Mouse (Mus musculus): ENCODE results near the gene Rnf220. TPM values are rescaled to one million over a fixed set of nuclear protein-coding genes. Genes with fewer than 3 reads are reported as not detected.

Gene Rnf220
- polyA plus RNA-seq, 1 experiment from 2014 or later = 116 TPM

DNA sequence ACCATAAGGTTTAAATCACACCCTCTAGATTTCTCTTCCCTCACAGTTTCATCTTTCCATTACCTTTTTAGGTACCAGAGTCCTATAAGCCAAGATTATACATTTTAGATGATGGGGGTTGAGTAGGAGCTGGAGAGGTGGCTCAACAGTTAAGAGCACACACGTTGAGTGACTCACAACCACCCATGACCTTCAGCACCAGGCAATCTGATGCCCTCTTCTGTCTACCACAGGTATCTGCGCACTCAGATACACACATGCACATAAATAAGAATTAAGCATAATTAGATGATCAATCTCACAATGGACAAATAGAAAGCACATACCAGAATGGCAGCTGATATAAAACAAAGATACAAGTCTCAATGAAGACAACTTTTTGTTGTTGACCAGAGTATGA lies 24.5 kb upstream of the Rnf220 start:
- H3K27ac ChIP-seq = no peak overlapping the region
- ATAC-seq (ENCODE audit: low FRiP score) = no peak
- no peak overlapping the region for H3K9ac ChIP-seq
- no peaks in the 10 kb centered on the region for H3K4me1 ChIP-seq
- H3K27me3 ChIP-seq = 0 out of 2 replicates have a peak, but pooled peaks cover 7% of the 10 kb centered on the region
- no peaks in the 10 kb centered on the region for H3K9me3 ChIP-seq
- H3K4me3 ChIP-seq (replicated peaks) = no peak overlapping the region
- WGBS = 60% methylated on average over 2 of the region's 2 CpGs
- no peaks in the 10 kb centered on the region for H3K36me3 ChIP-seq (replicated peaks)
- no peak overlapping the region for H3K4me2 ChIP-seq

DNA sequence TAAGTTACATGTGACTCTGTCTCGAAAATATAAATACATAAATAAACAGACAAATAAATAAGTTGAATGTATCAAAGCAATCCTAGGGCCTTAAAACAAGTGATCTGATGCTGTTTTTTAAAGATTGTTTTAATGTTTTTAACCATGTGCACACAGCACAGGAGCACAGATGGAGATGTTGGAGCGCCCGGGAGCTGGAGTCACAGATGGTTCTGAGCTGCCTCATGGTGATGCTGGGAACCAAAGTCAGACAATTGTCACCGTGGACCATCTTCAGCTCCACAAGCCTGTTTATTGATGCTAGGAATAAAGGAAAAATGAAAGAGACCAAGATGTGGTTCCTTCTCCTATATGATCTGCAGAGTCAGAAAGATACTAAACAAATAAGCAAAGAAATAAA lies 21.4 kb upstream of the Rnf220 start:
- no peak overlapping the region for H3K4me2 ChIP-seq
- no peaks in the 10 kb centered on the region for H3K9me3 ChIP-seq
- no peaks in the 10 kb centered on the region for H3K4me1 ChIP-seq
- ATAC-seq (ENCODE audit: low FRiP score) = no peak
- no peaks in the 10 kb centered on the region for H3K27me3 ChIP-seq
- WGBS = 92% methylated on average over 4 of the region's 4 CpGs
- no peak overlapping the region for H3K4me3 ChIP-seq (replicated peaks)
- no peaks in the 10 kb centered on the region for H3K36me3 ChIP-seq (replicated peaks)
- H3K27ac ChIP-seq = no peak overlapping the region
- no peak overlapping the region for H3K9ac ChIP-seq

- Histone ChIP-seq H3K9ac (no peak overlapping the region), H3K27ac (no peak overlapping the region), H3K4me2 (no peak overlapping the region), H3K4me3 (replicated peaks) (no peak overlapping the region), H3K36me3 (replicated peaks) (no peaks in the 10 kb centered on the region), H3K9me3 (peaks cover 9% of the 10 kb centered on the region; the same call in 1 of the 2 replicates), H3K4me1 (peaks cover 23% of the 10 kb centered on the region), H3K27me3 (peaks cover 56% of the 10 kb centered on the region)
- ATAC-seq (ENCODE audit: low FRiP score) = no peak
- WGBS = 90% methylated on average over 8 of the region's 8 CpGs
These were observed 2.2 kb upstream of the Rnf220 start for GRCm38 (mm10) chr4:117499043-117499442.

DNA sequence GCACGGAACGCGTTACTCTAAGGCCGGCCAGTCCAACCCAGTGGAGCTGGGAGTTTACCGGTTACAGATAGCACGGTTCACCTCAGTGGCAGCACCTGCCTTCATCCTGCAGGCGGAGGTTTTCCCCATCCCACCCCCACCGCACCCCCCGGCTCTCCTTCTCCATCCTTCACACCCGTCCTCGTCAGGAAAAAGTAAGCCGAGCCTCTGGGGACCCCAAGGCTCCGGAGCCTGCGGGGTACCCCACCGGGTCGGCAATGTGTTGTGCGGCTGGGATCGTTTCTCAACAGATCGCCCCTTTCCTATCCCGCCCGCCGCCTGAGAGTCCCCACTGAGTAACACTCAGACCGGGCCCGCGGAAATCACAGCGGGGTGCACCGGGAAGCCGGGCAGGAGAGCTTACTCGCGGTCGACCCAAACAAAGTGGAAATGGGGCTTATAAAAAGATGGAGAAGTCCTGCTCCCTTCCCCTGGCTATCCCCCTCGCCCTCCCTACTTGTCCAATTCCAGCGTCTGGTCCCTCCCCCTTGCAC lies 917 bp downstream of the Rnf220 start:
- under 1% methylated on average over 33 of the region's 33 CpGs for WGBS

GRCm38 (mm10) chr4:117494911-117495501 lies 1.8 kb downstream of the Rnf220 start:
- Histone ChIP-seq H3K27me3 (peaks cover 87% of the 10 kb centered on the region), H3K4me3 (replicated peaks) (peak overlapping the region; percentile 51), H3K36me3 (replicated peaks) (no peaks in the 10 kb centered on the region), H3K4me2 (peak overlapping the region; percentile 89), H3K9ac (peak overlapping the region; percentile 51), H3K4me1 (peaks cover 33% of the 10 kb centered on the region), H3K9me3 (no peaks in the 10 kb centered on the region), H3K27ac (peak overlapping the region; percentile 21; the same call in 1 of the 2 replicates)
- peak; percentile 16; the same call in 1 of the 2 replicates for ATAC-seq (ENCODE audit: low FRiP score)
- under 1% methylated on average over 47 of the region's 47 CpGs for WGBS

More for the DNA sequence above, 917 bp downstream of the Rnf220 start:
- H3K4me2 ChIP-seq = peak overlapping the region; percentile 89
- H3K27ac ChIP-seq = 0 out of 2 replicates have a peak overlapping the region, but pooled peaks have one; percentile 19
- H3K4me1 ChIP-seq = peaks cover 33% of the 10 kb centered on the region
- peak overlapping the region; percentile 53 for H3K9ac ChIP-seq
- peaks cover 78% of the 10 kb centered on the region for H3K27me3 ChIP-seq
- H3K4me3 ChIP-seq (replicated peaks) = peak overlapping the region; percentile 51
- no peaks in the 10 kb centered on the region for H3K36me3 ChIP-seq (replicated peaks)
- ATAC-seq (ENCODE audit: low FRiP score) = no peak
- no peaks in the 10 kb centered on the region for H3K9me3 ChIP-seq

DNA sequence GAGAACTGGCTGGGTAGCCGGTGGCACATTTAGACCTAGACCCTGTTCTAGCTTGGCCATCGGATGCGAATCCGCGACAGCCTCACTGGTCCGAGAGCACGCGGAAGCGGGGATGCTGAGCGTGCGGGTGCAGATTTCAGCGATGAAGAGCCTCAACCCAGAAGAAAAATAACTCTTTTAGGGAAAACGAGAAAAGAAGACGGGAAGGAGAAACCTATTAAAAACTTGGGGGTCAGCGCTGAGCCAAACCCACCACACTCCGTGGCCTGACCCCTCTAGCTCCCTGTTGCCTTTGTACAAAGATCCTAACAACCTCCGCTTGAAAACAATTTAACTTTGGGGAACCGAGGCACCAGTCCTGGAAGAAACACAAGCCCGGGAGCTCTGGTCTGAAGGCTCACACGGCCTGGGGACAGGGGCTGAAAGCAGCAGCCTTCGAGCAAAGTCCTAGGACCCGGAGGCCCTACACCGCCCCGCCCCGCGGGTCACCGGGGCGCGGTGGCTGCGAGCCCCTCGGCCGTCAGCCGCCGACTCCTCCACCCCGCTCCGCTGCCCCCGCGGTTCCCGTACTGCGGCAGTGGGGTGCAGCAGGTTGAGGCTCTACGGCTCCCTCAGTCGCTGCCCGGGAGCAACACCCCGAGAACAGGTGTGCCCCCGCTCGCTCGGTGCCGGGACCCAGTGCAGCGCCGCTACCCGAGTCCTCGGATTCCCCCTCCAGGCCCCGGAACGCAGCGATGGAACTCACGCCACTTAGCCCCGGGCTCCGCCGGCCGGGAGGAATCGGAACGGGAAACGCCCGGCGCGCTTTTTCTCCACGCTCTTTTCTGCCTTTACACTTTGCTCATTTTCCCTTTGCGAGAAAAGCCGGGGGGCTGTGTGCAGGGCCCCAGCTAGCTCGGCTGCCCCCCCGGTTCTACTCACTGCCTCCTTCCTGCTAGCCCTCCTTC lies 2.7 kb downstream of the Rnf220 start:
- peak overlapping the region; percentile 51 for H3K9ac ChIP-seq
- peaks cover 33% of the 10 kb centered on the region for H3K4me1 ChIP-seq
- under 1% methylated on average over 71 of the region's 71 CpGs for WGBS
- peaks cover 90% of the 10 kb centered on the region for H3K27me3 ChIP-seq
- H3K4me2 ChIP-seq = peak overlapping the region; percentile 89
- ATAC-seq (ENCODE audit: low FRiP score) = no peak
- peak overlapping the region; percentile 51 for H3K4me3 ChIP-seq (replicated peaks)
- no peak overlapping the region for H3K27ac ChIP-seq
- no peaks in the 10 kb centered on the region for H3K36me3 ChIP-seq (replicated peaks)
- no peaks in the 10 kb centered on the region for H3K9me3 ChIP-seq

GRCm38 (mm10) chr4:117493161-117493568 lies 3.7 kb downstream of the Rnf220 start:
- peak overlapping the region; percentile 51 for H3K4me3 ChIP-seq (replicated peaks)
- no peaks in the 10 kb centered on the region for H3K36me3 ChIP-seq (replicated peaks)
- peaks cover 89% of the 10 kb centered on the region for H3K27me3 ChIP-seq
- WGBS = 3% methylated on average over 17 of the region's 17 CpGs
- H3K27ac ChIP-seq = no peak overlapping the region
- no peak for ATAC-seq (ENCODE audit: low FRiP score)
- H3K4me1 ChIP-seq = peaks cover 33% of the 10 kb centered on the region
- H3K9me3 ChIP-seq = no peaks in the 10 kb centered on the region
- no peak overlapping the region for H3K9ac ChIP-seq
- H3K4me2 ChIP-seq = peak overlapping the region; percentile 35

- Histone ChIP-seq H3K4me3 (replicated peaks) (no peak overlapping the region), H3K36me3 (replicated peaks) (no peaks in the 10 kb centered on the region), H3K27ac (no peak overlapping the region), H3K9me3 (no peaks in the 10 kb centered on the region), H3K4me2 (no peak overlapping the region), H3K9ac (no peak overlapping the region), H3K27me3 (peaks cover 91% of the 10 kb centered on the region), H3K4me1 (peaks cover 34% of the 10 kb centered on the region)
- 75% methylated on average over 6 of the region's 6 CpGs for WGBS
- ATAC-seq (ENCODE audit: low FRiP score) = no peak
These were observed 5.0 kb downstream of the Rnf220 start for GRCm38 (mm10) chr4:117491840-117492239.

DNA sequence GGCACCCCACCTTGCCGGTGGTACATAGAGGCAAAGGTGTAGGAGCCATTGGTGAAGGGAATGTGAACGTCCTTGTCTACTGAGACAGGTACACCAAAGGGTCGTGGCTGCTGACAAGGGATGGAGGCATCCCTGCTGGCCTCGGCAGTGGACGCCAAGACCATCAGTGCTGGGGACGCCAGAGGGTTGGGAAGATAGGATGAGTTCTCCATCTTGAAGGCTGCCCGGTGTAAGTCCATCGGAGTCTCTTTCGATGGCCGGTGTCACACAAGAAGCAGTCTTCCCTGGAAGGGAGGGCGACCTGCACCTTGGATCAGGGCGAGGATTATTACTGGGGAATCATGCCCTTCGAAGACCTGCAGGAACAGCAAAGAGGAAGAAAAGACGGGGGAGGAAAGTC lies 6.9 kb downstream of the Rnf220 start:
- Histone ChIP-seq H3K4me1 (peaks cover 26% of the 10 kb centered on the region), H3K27ac (no peak overlapping the region), H3K9ac (no peak overlapping the region), H3K4me2 (no peak overlapping the region), H3K4me3 (replicated peaks) (no peak overlapping the region), H3K9me3 (no peaks in the 10 kb centered on the region), H3K27me3 (peaks cover 95% of the 10 kb centered on the region), H3K36me3 (replicated peaks) (no peaks in the 10 kb centered on the region)
- no peak for ATAC-seq (ENCODE audit: low FRiP score)
- 86% methylated on average over 14 of the region's 14 CpGs for WGBS

- peaks cover 95% of the 10 kb centered on the region for H3K27me3 ChIP-seq
- H3K27ac ChIP-seq = no peak overlapping the region
- no peaks in the 10 kb centered on the region for H3K9me3 ChIP-seq
- no peaks in the 10 kb centered on the region for H3K36me3 ChIP-seq (replicated peaks)
- H3K4me3 ChIP-seq (replicated peaks) = no peak overlapping the region
- no peak overlapping the region for H3K4me2 ChIP-seq
- H3K4me1 ChIP-seq = peaks cover 26% of the 10 kb centered on the region
- no peak overlapping the region for H3K9ac ChIP-seq
- ATAC-seq (ENCODE audit: low FRiP score) = no peak
- WGBS = 87% methylated on average over 9 of the region's 9 CpGs
These were observed 7.3 kb downstream of the Rnf220 start for GRCm38 (mm10) chr4:117489566-117489965.

DNA sequence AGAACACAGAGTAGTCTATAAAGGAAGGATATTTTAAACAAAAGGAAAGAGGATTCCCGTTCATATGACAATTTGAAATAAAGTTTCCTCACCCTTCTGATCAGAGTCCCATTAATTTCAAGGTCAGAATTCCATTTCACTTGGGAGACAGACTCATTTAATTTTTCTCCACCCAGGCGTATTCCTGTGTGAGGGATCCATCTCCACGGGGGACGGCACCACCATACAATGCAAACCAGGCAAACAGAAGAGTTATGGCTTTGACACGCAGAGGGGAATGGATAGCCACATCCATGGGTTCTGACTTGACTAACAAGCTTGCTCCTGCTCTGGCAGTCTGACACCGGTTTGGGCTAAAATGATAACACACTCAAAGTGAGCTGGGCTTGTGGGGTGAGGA lies 9.4 kb downstream of the Rnf220 start:
- ATAC-seq (ENCODE audit: low FRiP score) = no peak
- peaks cover 19% of the 10 kb centered on the region for H3K4me1 ChIP-seq
- H3K36me3 ChIP-seq (replicated peaks) = no peaks in the 10 kb centered on the region
- no peak overlapping the region for H3K4me3 ChIP-seq (replicated peaks)
- no peak overlapping the region for H3K4me2 ChIP-seq
- 84% methylated on average over 6 of the region's 6 CpGs for WGBS
- peaks cover 92% of the 10 kb centered on the region for H3K27me3 ChIP-seq
- H3K9me3 ChIP-seq = no peaks in the 10 kb centered on the region
- H3K27ac ChIP-seq = no peak overlapping the region
- no peak overlapping the region for H3K9ac ChIP-seq

DNA sequence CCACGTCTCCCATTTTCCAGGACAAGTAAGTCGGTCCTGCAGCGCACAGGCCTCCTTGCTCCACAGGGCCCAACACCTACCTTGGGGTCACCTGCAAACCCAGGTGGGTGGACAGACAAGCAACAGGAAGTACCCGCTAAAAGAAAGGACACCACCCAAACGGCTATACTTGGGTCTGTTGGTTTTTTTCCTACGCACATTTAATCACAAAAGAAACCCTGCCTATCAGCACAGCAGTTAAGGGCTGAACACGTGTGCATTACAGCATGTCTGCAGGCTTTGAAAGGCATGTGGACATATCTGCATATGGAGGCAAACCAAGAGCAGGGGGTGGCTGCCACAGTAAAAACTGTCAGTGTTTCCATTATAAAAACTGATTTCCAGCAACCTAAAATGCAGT lies 10.7 kb downstream of the Rnf220 start:
- WGBS = 88% methylated on average over 7 of the region's 7 CpGs
- Histone ChIP-seq H3K27me3 (peaks cover 94% of the 10 kb centered on the region), H3K36me3 (replicated peaks) (no peaks in the 10 kb centered on the region), H3K9me3 (no peaks in the 10 kb centered on the region), H3K4me3 (replicated peaks) (no peak overlapping the region), H3K4me2 (no peak overlapping the region), H3K27ac (no peak overlapping the region), H3K4me1 (peaks cover 22% of the 10 kb centered on the region), H3K9ac (no peak overlapping the region)
- no peak for ATAC-seq (ENCODE audit: low FRiP score)

Data from forebrain, embryonic 12.5 days (tissue).